16 mouse cellular contexts compared by ENCODE assay signal in the genomic region with DNA sequence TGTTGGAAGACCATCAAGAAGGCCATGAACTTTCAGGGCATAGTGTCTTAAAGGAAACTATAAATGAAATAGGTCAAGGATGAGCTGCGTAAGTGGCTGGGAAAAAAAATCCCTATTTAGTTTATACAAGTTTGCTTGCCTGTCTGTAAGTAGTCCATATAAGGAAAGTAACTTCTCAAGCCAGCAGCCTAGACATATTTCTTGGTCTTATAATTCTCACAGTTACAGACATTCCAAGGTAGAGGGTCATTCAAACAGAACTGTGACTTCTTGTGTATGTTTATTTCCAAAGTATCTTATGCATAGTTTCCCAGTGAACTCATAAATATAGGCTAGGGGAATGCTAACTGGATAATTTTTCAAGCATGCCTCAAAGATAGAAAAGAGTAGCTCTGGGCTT.
"Had no signal": no experiment of that assay in that cellular context is flagged by ENCODE, and none has a peak within 500 bp of the region (broad histone marks: within the 10 kb centered on the region; RNA-seq: fewer than 3 reads in every experiment).

No protein-coding gene starts in this region.

- H3K9me3 ChIP-seq: limb, embryonic 15.5 days; liver, embryonic 12.5 days; midbrain, embryonic 10.5 days; neural tube, embryonic 13.5 days had no signal

- H3K4me3 ChIP-seq: left cerebral cortex, adult 2 months; limb, embryonic 15.5 days; liver, embryonic 12.5 days; midbrain, embryonic 10.5 days; neural tube, embryonic 13.5 days had no signal

- H3K27me3 ChIP-seq: limb, embryonic 15.5 days; liver, embryonic 12.5 days; neural tube, embryonic 13.5 days had no signal

- H3K9ac ChIP-seq: limb, embryonic 15.5 days; liver, embryonic 12.5 days; neural tube, embryonic 13.5 days had no signal

- ATAC-seq: hindbrain, postnatal 0 days; liver, embryonic 12.5 days had no signal

- H3K4me1 ChIP-seq: limb, embryonic 15.5 days; liver, embryonic 12.5 days; midbrain, embryonic 10.5 days; neural tube, embryonic 13.5 days had no signal

- H3K4me2 ChIP-seq: limb, embryonic 15.5 days; liver, embryonic 12.5 days; neural tube, embryonic 13.5 days had no signal

- DNase-seq: kidney, adult 11 months; kidney, adult 9 months; kidney, postnatal 10 days; lung, postnatal 14 days; midbrain, embryonic 14.5 days; retina, postnatal 1 day; right cerebral cortex, postnatal 4 days; spleen, adult 18-20 months; thymus, adult 18-20 months; thymus, postnatal 14 days had no signal

- H3K36me3 ChIP-seq: limb, embryonic 15.5 days; liver, embryonic 12.5 days; midbrain, embryonic 10.5 days; neural tube, embryonic 13.5 days had no signal

- H3K27ac ChIP-seq: hindbrain, postnatal 0 days; left cerebral cortex, adult 2 months; limb, embryonic 15.5 days; liver, embryonic 12.5 days; midbrain, embryonic 10.5 days; neural tube, embryonic 13.5 days had no signal
